Mouse (Mus musculus) intestine, embryonic 14.5 days (tissue): Measurements from ENCODE around the gene Ptpn4. TPM values are rescaled to one million over a fixed set of nuclear protein-coding genes. Genes with fewer than 3 reads are reported as not detected.

ENCODE experiments used
- ATAC-seq: fragments of 200-750 bp; cut with Nextera tagmentation; replicated peaks from 2 replicates; pipeline ENCODE4 v1.8.0; 2017; ENCODE audit warnings: low read depth, moderate number of reproducible peaks, moderate TSS enrichment, moderate library complexity; ENCODE audit not compliant: low FRiP score, low TSS enrichment
- DNase-seq: peaks from one replicate; pipeline ENCODE4 v3.0.0-alpha.2; 2018; ENCODE audit warnings: low spot score
- H3K27ac ChIP-seq: fragments of 300-500 bp; sonication (generic); 2 replicates; pipeline ENCODE4 v1.5.1; 2014; ENCODE audit warnings: low read depth, mild to moderate bottlenecking, control low read depth
- H3K27me3 ChIP-seq: fragments of 300-500 bp; sonication (generic); replicated peaks from 2 replicates; pipeline ENCODE4 v1.6.1; 2014; ENCODE audit warnings: low read length, control low read depth; ENCODE audit not compliant: control insufficient read depth, insufficient read depth
- H3K36me3 ChIP-seq: fragments of 300-500 bp; sonication (generic); 2 replicates; pipeline ENCODE4 v1.6.1; 2014; ENCODE audit warnings: low read length, control low read depth; ENCODE audit not compliant: control insufficient read depth, insufficient read depth
- H3K4me1 ChIP-seq: fragments of 300-500 bp; sonication (generic); replicated peaks from 2 replicates; pipeline ENCODE4 v1.6.1; 2014; ENCODE audit warnings: low read length, control low read depth, mixed read lengths; ENCODE audit not compliant: control insufficient read depth, insufficient read depth
- H3K4me2 ChIP-seq: fragments of 300-500 bp; sonication (generic); 2 replicates; pipeline ENCODE4 v1.6.1; 2014; ENCODE audit warnings: low read length
- H3K4me3 ChIP-seq: fragments of 300-500 bp; sonication (generic); 2 replicates; pipeline ENCODE4 v1.5.1; 2014; ENCODE audit warnings: low read depth, low read length, control low read depth, mixed read lengths
- H3K9ac ChIP-seq: fragments of 300-500 bp; sonication (generic); 2 replicates; pipeline ENCODE4 v1.6.1; 2014; ENCODE audit warnings: mild to moderate bottlenecking, low read length
- H3K9me3 ChIP-seq: fragments of 300-500 bp; sonication (generic); 2 replicates; pipeline ENCODE4 v1.6.1; 2016; ENCODE audit warnings: low read length, control low read depth; ENCODE audit not compliant: control insufficient read depth
- WGBS: fragments of 180-500 bp; shearing (Covaris S2); extraction: QIAGEN DNeasy Blood & Tissue Kit; methylation state at CpG from one replicate; pipeline ENCODE4 v1.1.7; 2014; 5-methylcytosine and 5-hydroxymethylcytosine counted together
- polyA plus RNA-seq: library from polyadenylated mRNA; unstranded; fragments of >200 nt; fragmentation: Nextera tagmentation; extraction: Ambion mirVana; gene quantifications from 2 replicates; pipeline ENCODE4 v1.2.1, GENCODE M21; 2014

Ptpn4 gene
- polyA plus RNA-seq, 1 experiment from 2014 or later: 10.4 TPM

DNA sequence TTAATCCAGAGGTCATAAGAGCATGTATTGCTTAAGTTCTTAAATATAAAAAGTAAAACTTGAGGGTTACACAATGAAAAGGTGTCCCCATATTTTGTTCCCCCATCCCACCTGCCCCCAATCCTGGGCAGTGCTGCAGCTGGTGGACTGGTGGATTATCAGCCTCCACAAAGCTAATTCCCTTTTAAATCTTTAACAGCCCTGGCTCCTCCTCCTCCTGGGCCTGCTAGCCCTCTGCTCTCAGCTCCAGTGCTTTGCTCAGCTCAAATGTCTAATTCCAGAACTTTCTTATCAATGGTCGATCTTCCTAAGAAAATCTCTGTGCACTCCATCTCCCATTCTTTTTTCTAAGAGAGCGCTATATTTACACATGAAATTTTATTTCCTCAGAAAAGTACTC lies 191.1 kb downstream of the Ptpn4 start:
- H3K4me2 ChIP-seq: peak overlapping the region; percentile 50

DNA sequence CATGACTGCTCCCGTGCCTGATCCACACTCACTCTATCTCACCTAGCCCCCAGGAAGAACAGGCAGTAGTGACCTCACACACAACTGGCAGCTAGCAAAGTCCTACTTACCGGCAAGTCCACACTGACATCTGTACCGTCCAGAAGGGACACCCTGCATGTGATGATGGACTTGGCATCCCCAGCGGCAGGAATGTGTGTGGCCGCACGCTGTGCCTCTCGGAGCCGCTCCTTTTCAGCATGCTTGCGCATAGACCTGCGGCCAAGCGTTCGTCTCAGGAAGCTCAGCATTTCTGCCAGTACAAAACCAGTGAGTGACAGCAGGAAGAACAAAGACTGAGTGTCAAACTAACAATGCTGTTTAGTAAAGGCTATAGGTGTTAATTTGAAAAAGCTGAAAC lies 195.0 kb downstream of the Ptpn4 start:
- H3K27ac ChIP-seq: no peak overlapping the region
- ATAC-seq: no peak
- no peak for DNase-seq
- peaks cover 5% of the 10 kb centered on the region for H3K4me1 ChIP-seq
- no peaks in the 10 kb centered on the region for H3K9me3 ChIP-seq
- no peaks in the 10 kb centered on the region for H3K27me3 ChIP-seq
- H3K4me2 ChIP-seq: no peak overlapping the region
- H3K9ac ChIP-seq: no peak overlapping the region
- H3K4me3 ChIP-seq: no peak overlapping the region
- WGBS: 79% methylated on average over 12 of the region's 12 CpGs
- 0 out of 2 replicates have a peak, but pooled peaks cover 5% of the 10 kb centered on the region for H3K36me3 ChIP-seq

More for the DNA sequence above, 191.1 kb downstream of the Ptpn4 start:
- H3K4me3 ChIP-seq: no peak overlapping the region
- DNase-seq (peak; percentile 49), ATAC-seq (no peak)
- H3K27me3 ChIP-seq: no peaks in the 10 kb centered on the region
- H3K4me1 ChIP-seq: peaks cover 5% of the 10 kb centered on the region
- H3K9me3 ChIP-seq: no peaks in the 10 kb centered on the region
- H3K27ac ChIP-seq: no peak overlapping the region
- H3K36me3 ChIP-seq: 0 out of 2 replicates have a peak, but pooled peaks cover 5% of the 10 kb centered on the region
- 57% methylated on average over 2 of the region's 2 CpGs for WGBS
- no peak overlapping the region for H3K9ac ChIP-seq

DNA sequence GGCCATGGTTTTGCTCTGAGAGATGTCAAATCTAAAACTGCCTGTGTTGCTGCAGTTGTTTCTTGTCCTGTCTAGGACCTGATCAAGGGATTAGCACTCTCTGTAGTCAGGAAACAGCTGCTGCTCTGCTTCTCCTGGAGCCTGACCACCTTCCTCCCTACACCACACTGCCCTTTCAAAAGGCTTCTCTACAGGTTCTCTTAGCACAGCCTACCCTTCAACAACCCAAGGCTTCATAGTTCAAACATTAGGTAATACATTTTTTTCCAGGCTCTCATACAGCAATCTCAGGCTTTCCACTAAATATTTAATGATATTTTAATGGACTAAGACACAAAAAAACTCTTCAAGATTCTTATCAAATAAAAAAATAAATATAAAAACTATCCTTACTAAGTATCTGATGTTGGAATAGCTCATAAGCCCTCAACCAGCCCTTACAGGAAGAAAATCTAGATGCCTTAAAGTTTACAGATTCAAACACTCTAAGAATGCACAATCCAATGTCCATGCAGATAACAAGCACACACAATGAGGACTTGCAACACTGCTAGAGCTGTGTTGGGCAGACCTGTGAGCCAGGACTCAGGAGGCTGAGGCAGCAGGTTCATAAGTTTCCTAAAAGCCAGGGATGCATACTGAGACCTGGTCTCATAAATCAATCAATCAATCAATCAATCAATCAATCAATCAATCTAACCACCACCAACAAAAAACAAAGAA lies 196.2 kb downstream of the Ptpn4 start:
- H3K9me3 ChIP-seq: no peaks in the 10 kb centered on the region
- no peak overlapping the region for H3K9ac ChIP-seq
- peaks cover 10% of the 10 kb centered on the region; the same call in 1 of the 2 replicates for H3K36me3 ChIP-seq
- ATAC-seq (no peak), DNase-seq (no peak)
- H3K4me3 ChIP-seq: no peak overlapping the region
- no peaks in the 10 kb centered on the region for H3K27me3 ChIP-seq
- peaks cover under 1% of the 10 kb centered on the region; the same call in 1 of the 2 replicates for H3K4me1 ChIP-seq
- H3K27ac ChIP-seq: no peak overlapping the region
- no peak overlapping the region for H3K4me2 ChIP-seq

DNA sequence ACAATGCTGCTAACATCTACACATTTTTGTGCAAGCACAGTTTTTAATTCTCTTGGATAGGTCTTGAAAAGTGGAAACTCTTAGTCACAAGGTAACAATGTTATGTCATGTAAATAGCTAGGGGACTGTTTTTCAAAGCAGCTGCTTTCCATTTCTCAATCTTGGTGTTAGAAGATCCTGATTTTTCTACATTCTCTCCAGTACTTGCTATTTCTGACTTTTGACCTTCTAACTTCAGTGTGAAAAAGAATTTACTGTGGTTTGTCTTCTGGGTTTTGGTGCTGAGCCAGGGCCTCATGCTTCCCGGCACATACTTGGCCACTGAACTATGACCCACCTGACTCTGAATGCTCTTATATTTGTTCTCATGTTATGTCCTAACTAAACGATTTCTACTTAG lies 197.4 kb downstream of the Ptpn4 start:
- no peaks in the 10 kb centered on the region for H3K9me3 ChIP-seq
- WGBS: 67% methylated on average over 2 of the region's 2 CpGs
- no peak overlapping the region for H3K9ac ChIP-seq
- no peak overlapping the region for H3K4me3 ChIP-seq
- H3K27ac ChIP-seq: no peak overlapping the region
- H3K4me1 ChIP-seq: no peaks in the 10 kb centered on the region; the same call in 1 of the 2 replicates
- no peaks in the 10 kb centered on the region for H3K27me3 ChIP-seq
- no peak for DNase-seq
- peaks cover 10% of the 10 kb centered on the region; the same call in 1 of the 2 replicates for H3K36me3 ChIP-seq
- no peak for ATAC-seq
- H3K4me2 ChIP-seq: no peak overlapping the region

DNA sequence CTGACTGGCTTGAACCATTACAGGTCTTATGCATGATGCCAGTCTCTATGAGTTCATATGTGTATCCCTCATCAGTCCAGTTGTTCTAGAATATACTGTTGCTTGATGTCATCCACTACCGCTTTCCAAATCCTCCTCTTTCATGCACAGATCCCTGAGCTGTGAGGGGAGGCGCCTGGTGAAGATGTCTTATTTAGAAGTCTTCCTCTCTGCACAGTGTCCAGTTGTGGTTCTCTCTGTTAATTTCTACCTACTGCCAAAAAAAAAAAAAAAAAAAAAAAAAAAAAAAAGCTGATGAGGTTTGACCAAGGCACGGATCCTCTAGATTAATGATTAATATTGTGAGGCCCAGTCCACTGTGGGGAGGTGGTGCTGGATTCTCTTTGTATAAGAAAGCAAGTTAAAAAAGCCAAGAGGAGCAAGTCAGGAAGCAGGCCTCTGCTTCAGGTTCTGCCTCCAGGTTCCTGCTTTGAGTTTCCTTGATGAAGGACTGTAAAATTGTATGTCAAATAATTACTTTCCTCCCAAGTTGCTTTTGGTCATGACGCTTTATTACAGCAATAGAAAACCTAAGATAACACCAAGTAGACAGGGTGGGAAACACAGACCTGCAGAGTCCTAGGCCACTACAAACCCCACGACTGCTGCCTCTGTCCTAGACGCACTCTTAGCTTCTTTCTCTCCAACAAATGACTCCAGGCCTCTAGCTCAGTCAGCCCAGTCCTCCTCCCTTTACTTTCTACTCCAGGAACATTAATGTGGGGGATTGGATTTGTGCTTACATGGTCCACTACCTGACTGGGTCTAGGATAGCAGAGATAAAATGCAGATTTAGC lies 200.0 kb downstream of the Ptpn4 start:
- DNase-seq (no peak), ATAC-seq (peak; percentile 47; the same call in 1 of the 2 replicates)
- WGBS: 71% methylated on average over 6 of the region's 6 CpGs
- Histone ChIP-seq H3K4me2 (no peak overlapping the region), H3K27ac (no peak overlapping the region), H3K9ac (no peak overlapping the region), H3K4me3 (no peak overlapping the region), H3K9me3 (no peaks in the 10 kb centered on the region), H3K4me1 (no peaks in the 10 kb centered on the region), H3K36me3 (peaks cover 19% of the 10 kb centered on the region), H3K27me3 (no peaks in the 10 kb centered on the region)

DNA sequence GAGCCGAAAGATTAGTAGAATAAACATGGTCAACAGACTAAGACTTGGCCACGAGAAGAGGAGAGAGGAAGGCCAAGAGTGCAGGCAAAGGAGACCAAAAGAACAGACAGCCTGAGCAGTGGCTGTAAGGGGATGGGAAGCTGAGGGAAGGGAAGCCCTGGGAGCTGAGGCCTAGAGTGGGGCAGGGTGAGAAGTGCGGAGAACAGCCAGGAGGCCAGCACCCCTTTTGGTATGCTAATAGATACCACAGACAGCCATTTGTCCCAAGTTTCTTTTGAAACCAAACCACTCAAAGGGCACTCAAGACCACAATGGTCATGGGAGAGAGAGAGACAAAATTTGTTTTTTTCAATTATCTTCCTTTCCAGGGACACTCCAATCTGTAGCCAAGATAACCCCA lies 202.7 kb downstream of the Ptpn4 start:
- no peaks in the 10 kb centered on the region for H3K27me3 ChIP-seq
- H3K4me3 ChIP-seq: no peak overlapping the region
- H3K4me1 ChIP-seq: no peaks in the 10 kb centered on the region
- WGBS: 70% methylated on average over 3 of the region's 3 CpGs
- no peak overlapping the region for H3K27ac ChIP-seq
- ATAC-seq: no peak
- H3K9ac ChIP-seq: no peak overlapping the region
- H3K4me2 ChIP-seq: no peak overlapping the region
- H3K36me3 ChIP-seq: peaks cover 20% of the 10 kb centered on the region
- H3K9me3 ChIP-seq: no peaks in the 10 kb centered on the region
- no peak for DNase-seq

DNA sequence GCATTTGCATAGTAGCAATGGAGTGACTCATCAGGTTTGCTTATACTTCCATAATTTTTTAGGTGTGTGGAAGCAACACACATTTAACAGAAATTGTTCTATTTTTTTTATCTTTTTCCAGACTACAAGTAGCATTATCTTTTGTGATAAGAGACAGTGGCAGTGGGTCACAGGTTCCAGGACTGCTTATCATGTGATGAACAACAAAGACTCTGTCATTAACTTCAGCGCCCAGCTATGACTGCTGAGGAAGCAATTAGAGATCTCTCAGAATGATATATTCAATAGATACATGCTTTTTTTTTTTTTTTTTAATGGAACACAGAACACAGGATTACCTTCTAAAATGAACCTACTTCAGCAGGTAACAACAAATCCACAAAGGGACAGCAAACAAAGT lies 207.0 kb downstream of the Ptpn4 start:
- ATAC-seq: no peak
- Histone ChIP-seq H3K9ac (no peak overlapping the region), H3K9me3 (no peaks in the 10 kb centered on the region)

DNA sequence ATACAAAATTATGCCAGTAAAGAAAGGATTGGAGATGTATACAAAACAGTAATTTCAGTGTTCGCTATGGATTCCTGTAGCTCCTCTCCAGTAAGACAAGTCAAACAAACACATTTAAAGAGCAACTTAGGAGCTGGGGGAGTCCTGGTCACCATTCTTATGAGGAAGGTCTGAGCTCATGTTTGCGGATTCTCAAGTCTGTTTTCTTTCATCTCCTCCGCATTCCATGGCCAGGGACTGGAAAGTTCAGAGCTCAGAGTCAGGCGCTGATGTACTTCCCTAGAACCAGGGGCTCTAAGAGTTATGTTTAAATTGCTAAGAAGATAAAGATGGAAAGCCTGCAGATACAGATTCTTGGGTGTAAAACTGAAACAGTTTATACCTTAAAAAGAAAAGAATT lies 210.6 kb downstream of the Ptpn4 start:
- DNase-seq: no peak
- no peak overlapping the region for H3K4me3 ChIP-seq
- no peak for ATAC-seq
- peaks cover 17% of the 10 kb centered on the region for H3K4me1 ChIP-seq
- WGBS: 27% methylated on average over 4 of the region's 4 CpGs
- no peak overlapping the region for H3K9ac ChIP-seq
- peaks cover 5% of the 10 kb centered on the region; the same call in 1 of the 2 replicates for H3K36me3 ChIP-seq
- H3K9me3 ChIP-seq: no peaks in the 10 kb centered on the region
- no peaks in the 10 kb centered on the region for H3K27me3 ChIP-seq
- H3K4me2 ChIP-seq: no peak overlapping the region
- H3K27ac ChIP-seq: no peak overlapping the region; the same call in 1 of the 2 replicates

More for the DNA sequence above, 207.0 kb downstream of the Ptpn4 start:
- Histone ChIP-seq H3K27ac (no peak overlapping the region), H3K27me3 (no peaks in the 10 kb centered on the region), H3K4me1 (0 out of 2 replicates have a peak, but pooled peaks cover 3% of the 10 kb centered on the region), H3K4me2 (no peak overlapping the region), H3K4me3 (no peak overlapping the region), H3K36me3 (peaks cover 20% of the 10 kb centered on the region)
- no peak for DNase-seq
- WGBS: 58% methylated on average over 1 of the region's 1 CpGs
